Mouse (Mus musculus) midbrain, embryonic 11.5 days (tissue): ENCODE results near the gene Gm10024. TPM values are rescaled to one million over a fixed set of nuclear protein-coding genes. Genes with fewer than 3 reads are reported as not detected.
"Not testable (repeated sequence)": the region's sequence is repeated elsewhere in the genome, so short reads cannot be mapped to it uniquely, and the experiment has no call there.

Source experiments
- ATAC-seq: fragments of 200-750 bp; cut with Nextera tagmentation; 2 replicates; pipeline ENCODE4 v1.8.0; 2017; ENCODE audit warnings: moderate TSS enrichment, moderate library complexity; ENCODE audit not compliant: low FRiP score
- DNase-seq: peaks from one replicate; pipeline ENCODE4 v3.0.0; 2015; ENCODE audit warnings: low spot score; ENCODE audit errors: missing footprints
- H3K27ac ChIP-seq: fragments of 300-500 bp; sonication (generic); 2 replicates; pipeline ENCODE4 v1.5.1; 2014; ENCODE audit warnings: low read depth, low read length
- H3K27me3 ChIP-seq: fragments of 300-500 bp; sonication (generic); 2 replicates; pipeline ENCODE4 v1.6.1; 2014; ENCODE audit warnings: mild to moderate bottlenecking, low read length, moderate library complexity, mixed read lengths; ENCODE audit not compliant: control insufficient read depth, insufficient read depth
- H3K36me3 ChIP-seq: fragments of 300-500 bp; sonication (generic); 2 replicates; pipeline ENCODE4 v1.6.1; 2014; ENCODE audit warnings: mild to moderate bottlenecking, low read length, moderate library complexity, mixed read lengths; ENCODE audit not compliant: control insufficient read depth, insufficient read depth
- H3K4me1 ChIP-seq: fragments of 300-500 bp; sonication (generic); 2 replicates; pipeline ENCODE4 v1.6.1; 2014; ENCODE audit warnings: low read length; ENCODE audit not compliant: control insufficient read depth, insufficient read depth
- H3K4me2 ChIP-seq: fragments of 300-500 bp; sonication (generic); 2 replicates; pipeline ENCODE4 v1.6.1; 2014; ENCODE audit warnings: mild to moderate bottlenecking, moderate library complexity
- H3K4me3 ChIP-seq: fragments of 300-500 bp; sonication (generic); 2 replicates; pipeline ENCODE4 v1.5.1; 2014; ENCODE audit warnings: low read depth, low read length
- H3K9ac ChIP-seq: fragments of 300-500 bp; sonication (generic); 2 replicates; pipeline ENCODE4 v1.6.1; 2014; ENCODE audit warnings: low read length
- H3K9me3 ChIP-seq: fragments of 300-500 bp; sonication (generic); 2 replicates; pipeline ENCODE4 v1.6.1; 2016; ENCODE audit warnings: low read length; ENCODE audit not compliant: control insufficient read depth
- WGBS: fragments of 180-500 bp; shearing (Covaris S2); extraction: QIAGEN DNeasy Blood & Tissue Kit; methylation state at CpG from one replicate; pipeline ENCODE4 v1.1.7; 2014; 5-methylcytosine and 5-hydroxymethylcytosine counted together
- polyA plus RNA-seq: library from polyadenylated mRNA; unstranded; fragments of >200 nt; fragmentation: Nextera tagmentation; extraction: Ambion mirVana; gene quantifications from 2 replicates; pipeline ENCODE4 v1.2.1, GENCODE M21; 2014

The Gm10024 gene
- not detected in 2 replicates for polyA plus RNA-seq

GRCm38 (mm10) chr10:77711157-77711556 is at the start of gene Gm10024:
Gm10024 (plus strand) TSS chr10:77711457.
- H3K4me3 ChIP-seq, H3K4me1 ChIP-seq, ATAC-seq, H3K9ac ChIP-seq, H3K27me3 ChIP-seq, H3K9me3 ChIP-seq, H3K36me3 ChIP-seq, H3K27ac ChIP-seq, H3K4me2 ChIP-seq, DNase-seq: not testable (repeated sequence)

- no peak for ATAC-seq
- WGBS: 62% methylated on average over 43 of the region's 43 CpGs
- Histone ChIP-seq H3K4me2 (no peak overlapping the region), H3K4me1 (no peaks in the 10 kb centered on the region), H3K27ac (no peak overlapping the region), H3K9me3 (no peaks in the 10 kb centered on the region), H3K27me3 (no peaks in the 10 kb centered on the region), H3K4me3 (no peak overlapping the region), H3K36me3 (no peaks in the 10 kb centered on the region), H3K9ac (no peak overlapping the region)
- DNase-seq: no peak
These were observed 47.1 kb upstream of the Gm10024 start for GRCm38 (mm10) chr10:77663949-77664665.

- H3K9me3 ChIP-seq: no peaks in the 10 kb centered on the region
- no peaks in the 10 kb centered on the region for H3K4me1 ChIP-seq
- no peak overlapping the region for H3K9ac ChIP-seq
- H3K27me3 ChIP-seq: no peaks in the 10 kb centered on the region
- H3K36me3 ChIP-seq: no peaks in the 10 kb centered on the region
- no peak overlapping the region for H3K27ac ChIP-seq
- WGBS: 89% methylated on average over 8 of the region's 8 CpGs
- H3K4me3 ChIP-seq: no peak overlapping the region
- no peak overlapping the region for H3K4me2 ChIP-seq
- no peak for ATAC-seq
- DNase-seq: no peak
These were observed 44.9 kb upstream of the Gm10024 start for GRCm38 (mm10) chr10:77666342-77666741.

- DNase-seq: no peak
- no peak for ATAC-seq
- Histone ChIP-seq H3K9me3 (no peaks in the 10 kb centered on the region), H3K4me3 (no peak overlapping the region), H3K27me3 (no peaks in the 10 kb centered on the region), H3K4me1 (no peaks in the 10 kb centered on the region), H3K27ac (no peak overlapping the region), H3K36me3 (no peaks in the 10 kb centered on the region), H3K9ac (no peak overlapping the region), H3K4me2 (no peak overlapping the region)
- WGBS: 88% methylated on average over 4 of the region's 4 CpGs
These were observed 43.9 kb upstream of the Gm10024 start for GRCm38 (mm10) chr10:77667402-77667801.

GRCm38 (mm10) chr10:77670710-77671109 is 40.5 kb upstream of the Gm10024 start:
- no peak overlapping the region for H3K9ac ChIP-seq
- DNase-seq (no peak), ATAC-seq (no peak)
- no peaks in the 10 kb centered on the region for H3K36me3 ChIP-seq
- H3K4me2 ChIP-seq: no peak overlapping the region
- H3K4me3 ChIP-seq: no peak overlapping the region
- H3K4me1 ChIP-seq: no peaks in the 10 kb centered on the region
- no peaks in the 10 kb centered on the region; the same call in 1 of the 2 replicates for H3K27me3 ChIP-seq
- H3K9me3 ChIP-seq: no peaks in the 10 kb centered on the region
- H3K27ac ChIP-seq: no peak overlapping the region
- 79% methylated on average over 4 of the region's 4 CpGs for WGBS

- no peak overlapping the region for H3K27ac ChIP-seq
- 82% methylated on average over 4 of the region's 4 CpGs for WGBS
These were observed 39.7 kb upstream of the Gm10024 start for GRCm38 (mm10) chr10:77671519-77671918.

GRCm38 (mm10) chr10:77673765-77674164 is 37.5 kb upstream of the Gm10024 start:
- no peak for ATAC-seq
- H3K4me1 ChIP-seq: peaks cover 6% of the 10 kb centered on the region; the same call in 1 of the 2 replicates
- H3K4me2 ChIP-seq: no peak overlapping the region
- WGBS: 54% methylated on average over 13 of the region's 13 CpGs
- H3K27ac ChIP-seq: no peak overlapping the region
- no peaks in the 10 kb centered on the region for H3K9me3 ChIP-seq
- peaks cover 21% of the 10 kb centered on the region for H3K27me3 ChIP-seq
- no peak for DNase-seq
- no peak overlapping the region for H3K4me3 ChIP-seq
- no peaks in the 10 kb centered on the region for H3K36me3 ChIP-seq
- H3K9ac ChIP-seq: no peak overlapping the region

More at GRCm38 (mm10) chr10:77671519-77671918, 39.7 kb upstream of the Gm10024 start:
- DNase-seq: peak; percentile 51
- Histone ChIP-seq H3K4me1 (no peaks in the 10 kb centered on the region), H3K9me3 (no peaks in the 10 kb centered on the region), H3K4me2 (no peak overlapping the region), H3K36me3 (no peaks in the 10 kb centered on the region), H3K4me3 (no peak overlapping the region), H3K27me3 (peaks cover 2% of the 10 kb centered on the region; the same call in 1 of the 2 replicates), H3K9ac (no peak overlapping the region)
- ATAC-seq: no peak

- H3K4me1 ChIP-seq: peaks cover 6% of the 10 kb centered on the region; the same call in 1 of the 2 replicates
- H3K36me3 ChIP-seq: no peaks in the 10 kb centered on the region
- peak overlapping the region; percentile 54 for H3K4me2 ChIP-seq
- under 1% methylated on average over 35 of the region's 35 CpGs for WGBS
- H3K27ac ChIP-seq: no peak overlapping the region
- 0 out of 2 replicates have a peak, but pooled peaks have one; percentile 35 for ATAC-seq
- peak; percentile 86 for DNase-seq
- H3K9ac ChIP-seq: no peak overlapping the region
- H3K27me3 ChIP-seq: peaks cover 21% of the 10 kb centered on the region
- no peaks in the 10 kb centered on the region for H3K9me3 ChIP-seq
- peak overlapping the region; percentile 20 for H3K4me3 ChIP-seq
These were observed 33.7 kb upstream of the Gm10024 start for GRCm38 (mm10) chr10:77677562-77677961.

GRCm38 (mm10) chr10:77682994-77683393 is 28.3 kb upstream of the Gm10024 start:
- H3K36me3 ChIP-seq: no peaks in the 10 kb centered on the region
- DNase-seq (no peak), ATAC-seq (no peak)
- no peak overlapping the region for H3K9ac ChIP-seq
- no peaks in the 10 kb centered on the region for H3K9me3 ChIP-seq
- H3K4me1 ChIP-seq: 0 out of 2 replicates have a peak, but pooled peaks cover 3% of the 10 kb centered on the region
- whole genome bisulfite sequencing: 74% methylated on average over 7 of the region's 7 CpGs
- H3K4me3 ChIP-seq: no peak overlapping the region
- no peak overlapping the region for H3K27ac ChIP-seq
- peaks cover 23% of the 10 kb centered on the region for H3K27me3 ChIP-seq
- no peak overlapping the region for H3K4me2 ChIP-seq
